ENCODE assay signal across 9 mouse cellular contexts in the genomic region with DNA sequence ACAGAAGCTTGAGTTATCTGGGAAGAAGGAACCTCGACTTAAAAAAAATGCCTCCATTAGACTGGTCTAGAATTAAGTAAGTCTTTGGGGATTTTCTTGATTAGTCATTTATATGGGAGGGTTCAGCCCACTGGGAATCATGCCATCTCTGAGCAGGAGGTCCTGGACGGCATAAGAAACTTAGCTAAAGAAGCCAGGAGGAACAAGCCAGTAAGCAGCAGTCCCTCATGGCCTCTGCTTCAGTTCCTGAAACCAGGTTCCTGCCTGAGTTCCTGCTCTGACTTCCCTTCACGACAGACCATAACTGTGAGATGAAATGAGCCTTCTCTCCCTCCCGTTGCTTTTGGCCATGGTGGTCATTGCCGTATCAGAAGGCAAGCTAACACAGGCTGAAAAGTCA. TPM values are rescaled to one million over a fixed set of nuclear protein-coding genes. Genes with fewer than 3 reads are reported as not detected.
DNase-seq lines count a peak whose midpoint lies in the region; ATAC-seq and TF ChIP-seq lines count a peak whose summit lies in the region.
"Had no signal": no experiment of that assay in that cellular context is flagged by ENCODE, and none has a peak within 500 bp of the region (broad histone marks: within the 10 kb centered on the region; RNA-seq: fewer than 3 reads in every experiment).

No protein-coding gene starts in this region.

- no peak for DNase-seq in forebrain, embryonic 11.5 days (ENCODE audit: low spot score)
- DNase-seq in spleen, postnatal 36 days (ENCODE audit: low spot score in 2 of 2), result peak; percentile 49 to 51
- DNase-seq in spleen, adult 18-20 months, result no peak
- DNase-seq in kidney, postnatal 0 days (ENCODE audit: low spot score), result peak; percentile 15
- DNase-seq in frontal cortex, postnatal 36 days (ENCODE audit: low spot score in 2 of 2), result no peak
- DNase-seq in natural killer cell, adult 2 months (ENCODE audit: low spot score in 2 of 2), result no peak

- no peak overlapping the region for H3K4me3 ChIP-seq in forebrain, embryonic 15.5 days
- H3K4me3 ChIP-seq in forebrain, embryonic 11.5 days (ENCODE audit: low read depth, low read length), result no peak overlapping the region
- H3K4me3 ChIP-seq in kidney, postnatal 0 days (replicated peaks; ENCODE audit: low read depth, low read length), result no peak overlapping the region

- ATAC-seq in forebrain, embryonic 15.5 days (replicated peaks), result peak; percentile 7; the same call in 1 of the 2 replicates
- ATAC-seq in forebrain, embryonic 11.5 days (replicated peaks; ENCODE audit: low FRiP score), result no peak
- ATAC-seq in kidney, postnatal 0 days (replicated peaks; ENCODE audit: low FRiP score, low read depth), result no peak
- no peak for ATAC-seq in megakaryocyte-erythroid progenitor cell, adult 5-6 weeks (replicated peaks; ENCODE audit: low FRiP score, low TSS enrichment, poor library complexity, severe bottlenecking)

- TF ChIP-seq CTCF in kidney, postnatal 0 days (IDR thresholded peaks at IDR 0.05; ENCODE audit: low read depth), result no peak

- no peaks in the 10 kb centered on the region for H3K36me3 ChIP-seq in forebrain, embryonic 15.5 days
- no peaks in the 10 kb centered on the region for H3K36me3 ChIP-seq in forebrain, embryonic 11.5 days (ENCODE audit: control insufficient read depth, insufficient read depth, low read length)
- no peaks in the 10 kb centered on the region for H3K36me3 ChIP-seq in kidney, postnatal 0 days (ENCODE audit: insufficient read depth, low read length)

- H3K4me2 ChIP-seq in forebrain, embryonic 15.5 days (replicated peaks), result no peak overlapping the region
- no peak overlapping the region for H3K4me2 ChIP-seq in forebrain, embryonic 11.5 days (ENCODE audit: low read depth, low read length, severe bottlenecking)
- H3K4me2 ChIP-seq in kidney, postnatal 0 days (ENCODE audit: low read length), result no peak overlapping the region

- no peak overlapping the region for H3K27ac ChIP-seq in forebrain, embryonic 15.5 days (replicated peaks)
- H3K27ac ChIP-seq in forebrain, embryonic 11.5 days (ENCODE audit: low read depth, low read length), result no peak overlapping the region
- no peak overlapping the region for H3K27ac ChIP-seq in kidney, postnatal 0 days

- H3K27me3 ChIP-seq in forebrain, embryonic 15.5 days, result no peaks in the 10 kb centered on the region
- H3K27me3 ChIP-seq in forebrain, embryonic 11.5 days (ENCODE audit: control insufficient read depth, insufficient read depth, low read length), result no peaks in the 10 kb centered on the region
- no peaks in the 10 kb centered on the region for H3K27me3 ChIP-seq in kidney, postnatal 0 days (ENCODE audit: insufficient read depth, low read length)

- peaks cover 14% of the 10 kb centered on the region for H3K4me1 ChIP-seq in forebrain, embryonic 15.5 days
- no peaks in the 10 kb centered on the region for H3K4me1 ChIP-seq in forebrain, embryonic 11.5 days (replicated peaks; ENCODE audit: control insufficient read depth, insufficient read depth, low read length)
- 0 out of 2 replicates have a peak, but pooled peaks cover 3% of the 10 kb centered on the region for H3K4me1 ChIP-seq in kidney, postnatal 0 days (replicated peaks; ENCODE audit: insufficient read depth, low read length)

- WGBS in forebrain, embryonic 15.5 days, result 50% methylated on average over 5 of the region's 5 CpGs
- WGBS in forebrain, embryonic 11.5 days, result 72% methylated on average over 5 of the region's 5 CpGs
- 39% methylated on average over 5 of the region's 5 CpGs for WGBS in kidney, postnatal 0 days

- H3K9me3 ChIP-seq in forebrain, embryonic 15.5 days, result no peaks in the 10 kb centered on the region
- H3K9me3 ChIP-seq in forebrain, embryonic 11.5 days (ENCODE audit: control insufficient read depth, low read length), result no peaks in the 10 kb centered on the region
- no peaks in the 10 kb centered on the region for H3K9me3 ChIP-seq in kidney, postnatal 0 days (replicated peaks; ENCODE audit: low read length)

- no peak overlapping the region for H3K9ac ChIP-seq in forebrain, embryonic 15.5 days (replicated peaks)
- no peak overlapping the region for H3K9ac ChIP-seq in forebrain, embryonic 11.5 days (ENCODE audit: low read length)
- no peak overlapping the region for H3K9ac ChIP-seq in kidney, postnatal 0 days (ENCODE audit: low read depth, low read length)

RNA-seq across cellular contexts. Expression of gene Atp6v1g3, which starts 29.6 kb away (rescaled TPM):
- polyA plus RNA-seq in forebrain, embryonic 15.5 days (2015; fragmentation: Nextera tagmentation; extraction: Ambion mirVana), result not detected in 2 replicates
- polyA plus RNA-seq in forebrain, embryonic 11.5 days (2014; fragmentation: Nextera tagmentation; extraction: Ambion mirVana), result not detected in 2 replicates
- 31.0 and 38.0 TPM in 2 replicates for polyA plus RNA-seq in kidney, postnatal 0 days (2015; fragmentation: Nextera tagmentation; extraction: Ambion mirVana)
- total RNA-seq in megakaryocyte-erythroid progenitor cell, adult 5-6 weeks (2014; fragmentation: Nextera tagmentation), result not detected in 2 replicates
- not detected in 2 replicates for total RNA-seq in megakaryocyte-erythroid progenitor cell, adult 5-6 weeks (2017)
- total RNA-seq: layer of hippocampus, adult 18-20 months had no signal

Comparison
In these comparisons a context has a peak if more than half of its experiments do, and no peak if none do; other contexts are left out.
1. DNase-seq: peak in spleen, postnatal 36 days (2 of 2) and kidney, postnatal 0 days (single experiment); none in forebrain, embryonic 11.5 days (single experiment), spleen, adult 18-20 months (0 of 2), frontal cortex, postnatal 36 days (0 of 2) and natural killer cell, adult 2 months (0 of 2).
2. RNA of gene Atp6v1g3, which starts 29.6 kb away (polyA plus RNA-seq): 31.0 to 38.0 TPM in kidney, postnatal 0 days; not detected in forebrain, embryonic 15.5 days and not detected in forebrain, embryonic 11.5 days; every median in the first group is over 10 times any median in the second.